Mouse (Mus musculus) heart, adult 8-10 months (tissue): ENCODE measurements around the gene Fgf22. TPM values are rescaled to one million over a fixed set of nuclear protein-coding genes. Genes with fewer than 3 reads are reported as not detected.
"Not testable (repeated sequence)": the region's sequence is repeated elsewhere in the genome, so short reads cannot be mapped to it uniquely, and the experiment has no call there.

Experiments used
- DNase-seq: peaks from one replicate; pipeline ENCODE4 v3.0.0; 2022; ENCODE audit warnings: low spot score
- total RNA-seq, 4 experiments: library from RNA; stranded (reverse); gene quantifications; 2 replicates each; pipeline ENCODE4 v1.2.4; 2022

Fgf22 gene
- total RNA-seq, 4 experiments from 2014 or later: not detected

GRCm38 (mm10) chr10:79732500-79732899, 22.4 kb upstream of the Fgf22 start:
- no peak for DNase-seq

DNA sequence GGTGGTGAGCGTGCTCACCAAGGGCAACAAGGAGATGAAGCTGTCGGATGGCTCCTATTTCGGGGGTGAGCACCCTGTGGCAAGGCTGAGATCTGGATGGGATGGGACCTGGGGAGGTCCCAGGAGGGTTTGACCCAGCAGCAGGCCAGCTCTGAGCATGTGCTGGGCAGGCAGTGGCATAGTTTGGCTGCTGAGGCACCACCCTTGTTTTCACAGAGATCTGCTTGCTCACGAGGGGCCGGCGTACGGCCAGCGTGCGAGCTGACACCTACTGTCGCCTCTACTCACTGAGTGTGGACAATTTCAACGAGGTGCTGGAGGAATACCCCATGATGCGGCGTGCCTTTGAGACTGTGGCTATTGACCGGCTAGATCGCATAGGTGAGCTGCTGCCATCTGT, 21.0 kb upstream of the Fgf22 start:
- DNase-seq: no peak

GRCm38 (mm10) chr10:79735361-79735760, 19.5 kb upstream of the Fgf22 start:
- no peak for DNase-seq

GRCm38 (mm10) chr10:79736706-79737105, 18.2 kb upstream of the Fgf22 start:
- DNase-seq: no peak

- no peak for DNase-seq
Measured at GRCm38 (mm10) chr10:79738259-79738658, 16.6 kb upstream of the Fgf22 start.

DNA sequence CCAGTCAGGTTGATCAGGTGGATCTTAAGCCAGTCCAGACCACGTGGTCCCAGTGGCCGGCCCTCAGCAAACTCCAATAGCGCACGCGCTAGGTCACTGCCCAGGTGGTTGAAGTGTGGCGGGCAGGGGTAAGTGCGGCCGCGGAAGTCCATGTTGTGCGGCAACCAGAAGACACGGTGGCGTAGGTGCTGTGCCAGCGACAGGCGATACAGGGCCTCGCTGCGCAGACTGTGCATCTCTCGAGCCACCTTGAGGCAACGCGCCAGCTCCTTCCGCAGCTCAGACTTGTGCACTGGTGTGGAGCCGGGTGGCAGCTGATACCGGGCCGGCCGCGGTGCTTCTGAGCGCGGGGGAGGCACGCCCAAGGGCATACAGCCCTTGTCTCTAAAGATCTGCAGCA, 15.6 kb upstream of the Fgf22 start:
- no peak for DNase-seq

DNA sequence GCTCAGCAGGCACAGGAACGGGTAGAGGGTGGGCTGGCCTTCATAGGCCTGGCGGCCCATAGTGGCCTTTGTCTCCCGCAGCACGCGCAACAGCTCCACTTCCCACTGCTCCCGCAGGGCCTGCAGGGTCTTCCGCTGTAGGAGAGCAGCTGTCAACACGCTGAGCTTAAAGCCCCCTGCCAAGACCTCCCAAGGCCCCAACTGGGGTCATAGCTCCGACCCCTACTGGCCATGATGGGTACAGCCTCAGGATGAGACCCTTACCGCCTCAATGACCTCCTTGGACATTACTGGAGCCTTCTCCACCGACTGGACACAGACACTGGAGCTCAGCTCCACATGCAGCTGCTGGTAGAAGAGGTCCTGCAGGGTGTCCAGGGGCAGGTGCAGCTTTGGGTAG, 14.0 kb upstream of the Fgf22 start:
- DNase-seq: no peak

GRCm38 (mm10) chr10:79743161-79743560, 11.7 kb upstream of the Fgf22 start:
- DNase-seq: no peak

GRCm38 (mm10) chr10:79743650-79744365, 11.1 kb upstream of the Fgf22 start:
- no peak for DNase-seq

DNA sequence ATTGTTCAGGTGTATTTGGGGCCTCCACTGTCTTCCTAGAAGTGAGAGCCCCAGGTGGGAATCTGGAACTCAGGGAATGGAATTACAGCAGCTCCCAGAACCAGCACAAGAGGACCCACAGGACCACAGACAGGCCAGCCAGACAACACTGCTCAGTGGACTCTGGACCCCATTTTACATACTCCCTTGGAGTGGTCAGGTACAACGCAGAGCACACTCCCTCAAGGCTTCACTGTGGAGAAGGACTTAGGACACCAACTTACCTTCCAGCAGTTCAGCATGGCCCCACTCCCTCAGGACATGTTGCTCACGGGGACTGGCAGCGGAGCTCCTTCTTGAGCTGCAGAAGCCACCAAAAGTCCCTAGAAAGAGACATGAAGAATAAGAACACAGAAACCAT, 9.5 kb upstream of the Fgf22 start:
- DNase-seq: no peak

DNA sequence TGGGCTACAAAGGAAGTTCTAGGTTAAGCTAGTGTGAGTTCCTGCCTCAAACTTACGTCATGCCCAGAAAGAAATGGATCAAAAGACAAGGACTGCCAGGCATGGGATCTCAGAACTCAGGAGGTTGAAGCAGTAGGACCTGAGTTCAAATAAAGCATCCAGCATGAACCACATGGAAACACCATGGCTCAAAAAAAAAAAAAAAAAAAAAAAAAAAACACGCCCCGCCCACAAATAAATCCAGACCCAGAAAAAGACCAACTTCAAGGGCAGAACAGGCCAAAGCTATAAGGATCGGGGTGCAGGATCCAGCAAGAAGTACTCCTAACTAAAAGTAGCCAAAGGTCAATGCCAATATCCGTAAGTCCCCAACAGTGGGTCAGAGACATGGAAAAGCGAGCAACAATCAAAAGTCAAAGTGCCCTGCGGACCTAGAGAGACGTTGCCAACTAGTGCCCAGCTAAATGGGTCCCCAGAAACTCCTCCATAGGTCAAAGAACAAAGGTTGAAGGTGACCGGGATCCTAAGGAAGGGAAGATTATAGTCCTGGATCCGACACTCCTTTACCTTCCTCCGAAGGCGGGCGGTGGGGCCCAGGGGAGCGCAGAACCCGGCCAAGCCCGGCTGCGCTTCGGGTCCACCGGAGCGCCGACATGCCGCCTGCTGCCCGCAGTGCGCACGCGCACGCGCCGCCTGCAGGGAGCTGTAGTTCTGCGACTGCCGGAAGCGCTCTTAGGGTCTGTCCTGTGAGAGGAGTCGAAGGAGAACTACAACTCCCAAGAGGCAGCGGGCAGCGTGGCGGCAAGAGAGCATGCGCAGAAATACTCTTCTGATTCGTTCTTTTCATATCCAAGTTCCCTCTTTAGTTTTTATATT, 8.7 kb upstream of the Fgf22 start, which contains the start of gene Polrmt:
Polrmt (minus strand) TSS at position 684 of the 876 bp plus-strand sequence.
- peak; percentile 98 for DNase-seq

DNA sequence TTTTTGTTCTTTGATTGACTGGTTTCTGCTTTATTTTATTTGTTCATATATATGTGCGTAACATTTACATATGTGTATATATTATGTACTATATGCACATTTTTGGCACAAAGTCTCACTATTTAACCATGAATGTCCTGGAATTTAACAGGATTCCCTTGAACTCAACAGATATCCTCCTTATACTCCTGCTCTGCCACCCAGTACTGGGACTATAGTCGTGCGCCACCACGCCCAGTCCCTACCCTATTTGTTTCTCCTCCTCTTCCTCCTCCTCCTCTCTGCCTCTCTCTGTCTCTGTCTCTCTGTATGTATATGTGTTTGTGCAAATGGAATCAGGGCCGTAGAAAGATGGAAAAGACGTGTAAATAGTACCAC, 8.1 kb upstream of the Fgf22 start:
- DNase-seq: no peak

GRCm38 (mm10) chr10:79748496-79748895, 6.4 kb upstream of the Fgf22 start:
- no peak for DNase-seq

DNA sequence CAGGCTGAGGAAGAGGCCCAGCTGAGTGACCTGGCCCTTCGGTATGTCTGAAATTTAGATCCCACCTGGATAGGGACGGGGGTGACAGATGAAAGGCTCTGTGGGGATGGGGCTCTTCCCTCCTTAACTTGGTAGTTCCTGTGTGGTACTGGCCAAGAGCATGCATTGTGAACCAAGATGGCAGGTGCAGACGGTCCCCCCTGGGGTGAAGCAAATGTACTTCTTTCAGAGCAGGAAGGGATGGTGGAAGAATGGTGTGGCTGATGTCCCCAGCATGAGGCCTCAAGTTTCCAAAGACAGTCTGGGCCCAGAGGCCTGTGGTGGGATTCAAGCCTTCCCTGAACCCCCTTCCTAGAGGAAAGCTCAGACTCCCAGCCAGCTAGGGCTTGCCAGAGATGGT, 978 bp downstream of the Fgf22 start:
- DNase-seq: no peak

DNA sequence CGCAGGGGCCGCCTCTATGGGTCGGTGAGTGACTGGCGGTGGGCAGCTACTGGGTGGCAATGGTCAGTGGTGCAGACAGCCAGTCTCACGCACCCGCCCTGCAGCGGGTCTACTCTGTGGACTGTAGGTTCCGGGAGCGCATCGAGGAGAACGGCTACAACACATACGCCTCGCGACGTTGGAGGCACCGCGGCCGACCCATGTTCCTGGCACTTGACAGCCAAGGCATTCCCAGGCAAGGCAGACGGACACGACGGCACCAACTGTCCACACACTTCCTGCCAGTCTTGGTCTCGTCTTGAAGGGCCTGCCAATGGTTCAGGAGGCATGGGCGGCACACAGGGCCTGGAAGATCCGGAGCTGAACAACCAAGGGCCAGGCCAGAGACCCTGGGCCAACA, 1.8 kb downstream of the Fgf22 start:
- DNase-seq: no peak

GRCm38 (mm10) chr10:79759675-79760074, 4.8 kb downstream of the Fgf22 start:
- not testable (repeated sequence) for DNase-seq

DNA sequence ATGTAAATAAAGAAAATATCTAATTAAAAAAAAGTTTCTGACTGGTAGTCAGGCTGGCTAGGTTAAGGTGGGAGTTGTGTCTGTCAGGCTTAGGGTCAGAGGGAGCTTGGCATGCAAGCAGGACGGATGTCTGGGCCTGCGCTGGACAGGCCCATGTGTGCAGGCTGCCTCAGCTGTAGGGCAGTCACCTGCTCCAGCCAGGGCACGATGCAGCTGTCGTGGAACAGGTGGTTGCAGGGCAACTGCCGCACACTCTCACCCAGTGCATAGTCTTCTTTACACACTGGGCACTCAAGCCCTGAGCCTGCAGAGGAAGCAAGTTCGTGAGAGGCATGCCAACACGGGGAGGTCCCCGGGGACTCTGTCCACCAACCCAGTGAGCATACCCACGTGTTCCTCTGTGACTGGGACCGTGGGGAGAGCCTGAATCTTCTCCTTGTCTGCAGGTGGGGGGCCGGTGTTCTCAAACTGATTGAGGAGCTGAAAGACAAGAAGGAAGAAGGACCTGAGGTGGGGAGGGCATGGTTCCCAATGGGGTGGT, 5.8 kb downstream of the Fgf22 start:
- DNase-seq: no peak

DNA sequence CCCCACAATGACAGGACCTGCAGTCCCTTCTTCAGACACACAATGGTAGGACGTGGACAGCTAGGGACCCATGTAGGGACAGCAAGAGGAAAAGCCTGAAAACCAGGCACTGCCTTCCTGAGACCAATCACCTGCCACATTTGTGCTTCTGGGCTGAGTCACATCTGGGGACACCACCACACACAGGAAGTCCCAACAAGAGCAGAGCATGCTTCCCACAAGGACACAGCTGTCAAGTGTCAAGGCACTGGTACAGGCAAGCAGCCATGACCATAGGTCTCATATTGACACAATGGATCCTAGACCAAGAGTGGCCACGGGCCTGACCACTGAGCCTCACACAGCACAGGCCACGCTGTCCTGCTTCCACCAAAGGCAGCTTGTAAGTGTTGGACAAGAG, 8.0 kb downstream of the Fgf22 start:
- no peak for DNase-seq

DNA sequence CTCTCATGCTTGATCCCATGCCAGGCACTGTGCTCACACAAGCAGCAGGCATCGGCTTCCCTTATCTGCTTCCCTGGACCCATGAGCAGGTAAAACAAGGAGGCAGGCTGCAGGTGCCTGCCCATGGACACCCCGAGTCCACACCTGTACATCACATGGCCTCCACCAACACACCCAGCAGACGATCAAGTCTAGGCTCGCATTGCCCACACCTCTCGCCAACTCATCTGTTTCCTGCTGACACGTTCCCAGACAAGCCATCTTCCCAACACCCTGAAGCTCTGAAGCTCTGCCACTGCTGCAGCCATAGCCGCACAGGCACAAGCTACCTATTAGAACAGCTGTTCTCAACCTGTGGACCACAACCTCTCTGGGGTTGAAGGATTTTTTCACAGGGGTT, 9.4 kb downstream of the Fgf22 start:
- DNase-seq: no peak

- DNase-seq: no peak
Measured at GRCm38 (mm10) chr10:79765228-79765745, 10.4 kb downstream of the Fgf22 start.

GRCm38 (mm10) chr10:79766001-79766507, 11.2 kb downstream of the Fgf22 start:
- no peak for DNase-seq
